Mouse (Mus musculus) liver, embryonic 13.5 days (tissue): ENCODE results near the gene Zeb2. TPM values are rescaled to one million over a fixed set of nuclear protein-coding genes. Genes with fewer than 3 reads are reported as not detected.
A peak's percentile ranks its signal among the peaks of the same experiment; 100 is the strongest.

Source experiments
- ATAC-seq: fragments of 200-750 bp; cut with Nextera tagmentation; 2 replicates; pipeline ENCODE4 v1.8.0; 2017; ENCODE audit warnings: low read depth, mild to moderate bottlenecking, moderate number of reproducible peaks, moderate library complexity
- DNase-seq: peaks from one replicate; pipeline ENCODE4 v3.0.0; 2022
- H3K27ac ChIP-seq: fragments of 300-500 bp; sonication (generic); 2 replicates; pipeline ENCODE4 v1.5.1; 2015; ENCODE audit warnings: moderate library complexity, mild to moderate bottlenecking, inconsistent platforms
- H3K27me3 ChIP-seq: fragments of 300-500 bp; sonication (generic); 2 replicates; pipeline ENCODE4 v1.6.1; 2015; ENCODE audit warnings: mild to moderate bottlenecking, inconsistent platforms
- H3K36me3 ChIP-seq: fragments of 300-500 bp; sonication (generic); 2 replicates; pipeline ENCODE4 v1.6.1; 2015; ENCODE audit warnings: mild to moderate bottlenecking, inconsistent platforms
- H3K4me1 ChIP-seq: fragments of 300-500 bp; sonication (generic); replicated peaks from 2 replicates; pipeline ENCODE4 v1.6.1; 2015; ENCODE audit warnings: inconsistent platforms
- H3K4me2 ChIP-seq: fragments of 300-500 bp; sonication (generic); 2 replicates; pipeline ENCODE4 v1.6.1; 2015; ENCODE audit warnings: inconsistent platforms, mild to moderate bottlenecking, moderate library complexity
- H3K4me3 ChIP-seq: fragments of 300-500 bp; sonication (generic); replicated peaks from 2 replicates; pipeline ENCODE4 v1.5.1; 2015; ENCODE audit warnings: mild to moderate bottlenecking, inconsistent platforms
- H3K9ac ChIP-seq: fragments of 300-500 bp; sonication (generic); 2 replicates; pipeline ENCODE4 v1.6.1; 2015; ENCODE audit warnings: mild to moderate bottlenecking, inconsistent platforms
- H3K9me3 ChIP-seq: fragments of 300-500 bp; sonication (generic); replicated peaks from 2 replicates; pipeline ENCODE4 v1.6.1; 2016; ENCODE audit warnings: inconsistent platforms
- WGBS: fragments of 180-500 bp; shearing (Covaris S2); methylation state at CpG from one replicate; pipeline ENCODE4 v1.1.7; 2015; ENCODE audit not compliant: insufficient replicate concordance; 5-methylcytosine and 5-hydroxymethylcytosine counted together
- polyA plus RNA-seq: library from polyadenylated mRNA; unstranded; fragments of >200 nt; fragmentation: Nextera tagmentation; extraction: Ambion mirVana; gene quantifications from 2 replicates; pipeline ENCODE4 v1.2.1, GENCODE M21; 2015

Gene Zeb2
- polyA plus RNA-seq, 1 experiment from 2014 or later, result 10.1 TPM

- H3K4me2 ChIP-seq, result no peak overlapping the region
- no peak overlapping the region for H3K4me3 ChIP-seq
- no peaks in the 10 kb centered on the region for H3K4me1 ChIP-seq
- H3K36me3 ChIP-seq, result no peaks in the 10 kb centered on the region
- DNase-seq (no peak), ATAC-seq (no peak)
- 67% methylated on average over 4 of the region's 4 CpGs for WGBS
- no peaks in the 10 kb centered on the region for H3K27me3 ChIP-seq
- H3K27ac ChIP-seq, result no peak overlapping the region
- H3K9ac ChIP-seq, result no peak overlapping the region
- no peaks in the 10 kb centered on the region for H3K9me3 ChIP-seq
Measured at GRCm38 (mm10) chr2:45125181-45125580, 8.0 kb upstream of the Zeb2 start.

- Histone ChIP-seq H3K4me1 (no peaks in the 10 kb centered on the region), H3K27ac (no peak overlapping the region), H3K27me3 (no peaks in the 10 kb centered on the region), H3K9me3 (no peaks in the 10 kb centered on the region), H3K4me2 (no peak overlapping the region), H3K4me3 (no peak overlapping the region), H3K36me3 (no peaks in the 10 kb centered on the region), H3K9ac (no peak overlapping the region)
- no peak for DNase-seq
- 78% methylated on average over 5 of the region's 5 CpGs for WGBS
- no peak for ATAC-seq
Measured at GRCm38 (mm10) chr2:45123490-45123889, 6.3 kb upstream of the Zeb2 start.

GRCm38 (mm10) chr2:45118121-45118520 lies 926 bp upstream of the Zeb2 start:
- Histone ChIP-seq H3K27me3 (peaks cover 6% of the 10 kb centered on the region; the same call in 1 of the 2 replicates), H3K4me1 (peaks cover 42% of the 10 kb centered on the region), H3K27ac (no peak overlapping the region), H3K9me3 (no peaks in the 10 kb centered on the region), H3K4me3 (no peak overlapping the region), H3K4me2 (no peak overlapping the region), H3K36me3 (no peaks in the 10 kb centered on the region), H3K9ac (no peak overlapping the region)
- WGBS, result 57% methylated on average over 3 of the region's 3 CpGs
- DNase-seq (no peak), ATAC-seq (no peak)

- WGBS, result 28% methylated on average over 7 of the region's 7 CpGs
- Histone ChIP-seq H3K4me1 (peaks cover 42% of the 10 kb centered on the region), H3K9ac (peak overlapping the region; percentile 77), H3K9me3 (no peaks in the 10 kb centered on the region), H3K36me3 (no peaks in the 10 kb centered on the region), H3K27me3 (peaks cover 6% of the 10 kb centered on the region; the same call in 1 of the 2 replicates), H3K27ac (peak overlapping the region; percentile 77; the same call in 1 of the 2 replicates), H3K4me3 (peak overlapping the region; percentile 68), H3K4me2 (peak overlapping the region; percentile 98)
- ATAC-seq (no peak), DNase-seq (no peak)
Measured at GRCm38 (mm10) chr2:45117592-45117991, 397 bp upstream of the Zeb2 start.

GRCm38 (mm10) chr2:45116531-45117024 lies 617 bp downstream of the Zeb2 start:
- Histone ChIP-seq H3K27me3 (peaks cover 6% of the 10 kb centered on the region; the same call in 1 of the 2 replicates), H3K4me2 (peak overlapping the region; percentile 98), H3K27ac (peak overlapping the region; percentile 77), H3K4me1 (peaks cover 42% of the 10 kb centered on the region), H3K9me3 (no peaks in the 10 kb centered on the region), H3K36me3 (no peaks in the 10 kb centered on the region), H3K9ac (peak overlapping the region; percentile 77), H3K4me3 (peak overlapping the region; percentile 68)
- DNase-seq (no peak), ATAC-seq (no peak)
- WGBS, result under 1% methylated on average over 25 of the region's 25 CpGs

- H3K9me3 ChIP-seq, result no peaks in the 10 kb centered on the region
- peaks cover 6% of the 10 kb centered on the region; the same call in 1 of the 2 replicates for H3K27me3 ChIP-seq
- H3K4me3 ChIP-seq, result peak overlapping the region; percentile 68
- WGBS, result 2% methylated on average over 23 of the region's 23 CpGs
- no peak for DNase-seq
- H3K9ac ChIP-seq, result peak overlapping the region; percentile 77
- H3K4me1 ChIP-seq, result peaks cover 42% of the 10 kb centered on the region
- peak overlapping the region; percentile 98 for H3K4me2 ChIP-seq
- peak overlapping the region; percentile 77 for H3K27ac ChIP-seq
- no peaks in the 10 kb centered on the region for H3K36me3 ChIP-seq
- ATAC-seq, result no peak
Measured at GRCm38 (mm10) chr2:45115720-45116495, 1.3 kb downstream of the Zeb2 start.

- H3K4me3 ChIP-seq, result peak overlapping the region; percentile 68
- H3K9ac ChIP-seq, result peak overlapping the region; percentile 77
- peak overlapping the region; percentile 98 for H3K4me2 ChIP-seq
- WGBS, result 14% methylated on average over 6 of the region's 6 CpGs
- H3K4me1 ChIP-seq, result peaks cover 42% of the 10 kb centered on the region
- no peak for ATAC-seq
- no peaks in the 10 kb centered on the region for H3K9me3 ChIP-seq
- no peak for DNase-seq
- H3K27me3 ChIP-seq, result peaks cover 6% of the 10 kb centered on the region; the same call in 1 of the 2 replicates
- H3K36me3 ChIP-seq, result no peaks in the 10 kb centered on the region
- H3K27ac ChIP-seq, result peak overlapping the region; percentile 15; the same call in 1 of the 2 replicates
Measured at GRCm38 (mm10) chr2:45115211-45115610, 2.0 kb downstream of the Zeb2 start.

GRCm38 (mm10) chr2:45114596-45114995 lies 2.6 kb downstream of the Zeb2 start:
- H3K4me3 ChIP-seq, result no peak overlapping the region
- H3K4me2 ChIP-seq, result peak overlapping the region; percentile 26
- DNase-seq, result no peak
- no peaks in the 10 kb centered on the region for H3K9me3 ChIP-seq
- H3K27me3 ChIP-seq, result peaks cover 6% of the 10 kb centered on the region; the same call in 1 of the 2 replicates
- ATAC-seq, result no peak
- H3K9ac ChIP-seq, result no peak overlapping the region
- H3K36me3 ChIP-seq, result no peaks in the 10 kb centered on the region
- peaks cover 42% of the 10 kb centered on the region for H3K4me1 ChIP-seq
- WGBS, result 25% methylated on average over 2 of the region's 2 CpGs
- peak overlapping the region; percentile 59; the same call in 1 of the 2 replicates for H3K27ac ChIP-seq

GRCm38 (mm10) chr2:45113912-45114311 lies 3.3 kb downstream of the Zeb2 start:
- Histone ChIP-seq H3K36me3 (no peaks in the 10 kb centered on the region), H3K27me3 (peaks cover 6% of the 10 kb centered on the region; the same call in 1 of the 2 replicates), H3K4me3 (no peak overlapping the region), H3K9me3 (no peaks in the 10 kb centered on the region), H3K9ac (no peak overlapping the region), H3K27ac (no peak overlapping the region), H3K4me2 (peak overlapping the region; percentile 96; the same call in 1 of the 2 replicates), H3K4me1 (peaks cover 45% of the 10 kb centered on the region)
- ATAC-seq (no peak), DNase-seq (no peak)
- 54% methylated on average over 3 of the region's 3 CpGs for WGBS

GRCm38 (mm10) chr2:45112891-45113683 lies 4.1 kb downstream of the Zeb2 start:
- Histone ChIP-seq H3K27ac (peak overlapping the region; percentile 94), H3K4me3 (peak overlapping the region; percentile 94), H3K4me1 (peaks cover 53% of the 10 kb centered on the region), H3K36me3 (no peaks in the 10 kb centered on the region), H3K9me3 (no peaks in the 10 kb centered on the region), H3K4me2 (peak overlapping the region; percentile 96), H3K9ac (peak overlapping the region; percentile 99), H3K27me3 (peaks cover 6% of the 10 kb centered on the region; the same call in 1 of the 2 replicates)
- DNase-seq, result peak; percentile 50
- ATAC-seq, result peak; percentile 15; the same call in 1 of the 2 replicates
- 3% methylated on average over 23 of the region's 25 CpGs for WGBS
